ENCODE assay signal across 10 mouse cellular contexts in genomic region chr4:150239087-150239480, GRCm38 (mm10). TPM values are rescaled to one million over a fixed set of nuclear protein-coding genes. Genes with fewer than 3 reads are reported as not detected.
DNase-seq lines count a peak whose midpoint lies in the region; ATAC-seq and TF ChIP-seq lines count a peak whose summit lies in the region.
"Had no signal": no experiment of that assay in that cellular context is flagged by ENCODE, and none has a peak within 500 bp of the region (broad histone marks: within the 10 kb centered on the region; RNA-seq: fewer than 3 reads in every experiment).

No protein-coding gene starts in this region.

- H3K4me1 ChIP-seq in bone marrow macrophage, adult 2 months (ENCODE audit: control insufficient read depth, insufficient read depth, low read length) = peaks cover 46% of the 10 kb centered on the region
- H3K4me1 ChIP-seq in hindbrain, embryonic 13.5 days (replicated peaks) = peaks cover 72% of the 10 kb centered on the region
- H3K4me1 ChIP-seq in midbrain, embryonic 13.5 days (replicated peaks) = peaks cover 50% of the 10 kb centered on the region

- WGBS in hindbrain, embryonic 13.5 days = 24% methylated on average over 5 of the region's 5 CpGs
- 34% methylated on average over 5 of the region's 5 CpGs for WGBS in midbrain, embryonic 13.5 days

- H3K4me2 ChIP-seq in hindbrain, embryonic 13.5 days = peak overlapping the region; percentile 83
- peak overlapping the region; percentile 93 for H3K4me2 ChIP-seq in midbrain, embryonic 13.5 days (replicated peaks)

- peak overlapping the region; percentile 70 for H3K27ac ChIP-seq in bone marrow macrophage, adult 2 months (ENCODE audit: insufficient read depth, low read depth, low read length)
- no peak overlapping the region for H3K27ac ChIP-seq in hindbrain, embryonic 13.5 days
- H3K27ac ChIP-seq in midbrain, embryonic 13.5 days = no peak overlapping the region

- TF ChIP-seq CTCF in bone marrow macrophage, adult 2 months (IDR thresholded peaks at IDR 0.05; ENCODE audit: low read depth, low read length) = no peak

- peaks cover 36% of the 10 kb centered on the region for H3K36me3 ChIP-seq in hindbrain, embryonic 13.5 days
- peaks cover 36% of the 10 kb centered on the region for H3K36me3 ChIP-seq in midbrain, embryonic 13.5 days

- peak overlapping the region; percentile 88 for H3K4me3 ChIP-seq in bone marrow macrophage, adult 2 months (ENCODE audit: insufficient read depth, low read length)
- peak overlapping the region; percentile 78 for H3K4me3 ChIP-seq in hindbrain, embryonic 13.5 days
- peak overlapping the region; percentile 85 for H3K4me3 ChIP-seq in midbrain, embryonic 13.5 days (replicated peaks)

- no peaks in the 10 kb centered on the region for H3K9me3 ChIP-seq in hindbrain, embryonic 13.5 days
- no peaks in the 10 kb centered on the region for H3K9me3 ChIP-seq in midbrain, embryonic 13.5 days

- H3K27me3 ChIP-seq in hindbrain, embryonic 13.5 days = no peaks in the 10 kb centered on the region
- no peaks in the 10 kb centered on the region for H3K27me3 ChIP-seq in midbrain, embryonic 13.5 days

- ATAC-seq in hindbrain, embryonic 13.5 days (ENCODE audit: low FRiP score) = no peak
- no peak for ATAC-seq in midbrain, embryonic 13.5 days

- DNase-seq in kidney, adult 11 months = peak; percentile 16
- DNase-seq in kidney, adult 8-10 months = no peak
- DNase-seq in lung, postnatal 14 days = no peak
- no peak for DNase-seq in gastrocnemius, postnatal 10 days
- no peak for DNase-seq in spleen, adult 12 weeks (ENCODE audit: low spot score)

- TF ChIP-seq POLR2A in bone marrow macrophage, adult 2 months (IDR thresholded peaks at IDR 0.05; ENCODE audit: borderline replicate concordance, low read depth, low read length) = no peak

- peak overlapping the region; percentile 88 for H3K9ac ChIP-seq in hindbrain, embryonic 13.5 days
- H3K9ac ChIP-seq in midbrain, embryonic 13.5 days (replicated peaks) = peak overlapping the region; percentile 90

RNA-seq across cellular contexts. Expression of gene Eno1, which starts 2.6 kb away (rescaled TPM):
- polyA plus RNA-seq in bone marrow macrophage, adult 2 months (2012; ENCODE audit: insufficient read depth, insufficient read length, missing spikeins) = 331 and 370 TPM in 2 replicates
- polyA plus RNA-seq in hindbrain, embryonic 13.5 days (2015; fragmentation: Nextera tagmentation; extraction: Ambion mirVana) = 1,025 and 1,119 TPM in 2 replicates
- polyA plus RNA-seq in midbrain, embryonic 13.5 days (2015; fragmentation: Nextera tagmentation; extraction: Ambion mirVana) = 945 and 955 TPM in 2 replicates
- total RNA-seq in gastrocnemius, postnatal 10 days (2021) = 100 to 1,000 TPM; 469 to 474 TPM

RNA-seq across cellular contexts. Expression of gene Car6, which starts 38.0 kb away (rescaled TPM):
- not detected in 2 replicates for polyA plus RNA-seq in bone marrow macrophage, adult 2 months (2012; ENCODE audit: insufficient read depth, insufficient read length, missing spikeins)
- not detected in 2 replicates for polyA plus RNA-seq in hindbrain, embryonic 13.5 days (2015; fragmentation: Nextera tagmentation; extraction: Ambion mirVana)
- polyA plus RNA-seq in midbrain, embryonic 13.5 days (2015; fragmentation: Nextera tagmentation; extraction: Ambion mirVana) = not detected in 2 replicates
- not detected for total RNA-seq in gastrocnemius, postnatal 10 days (2021)
- total RNA-seq: hematopoietic stem cell, adult 5-6 weeks had no signal
- polyA plus RNA-seq: urinary bladder, adult 2 months had no signal

RNA-seq across cellular contexts. Expression of gene Rere, which starts 42.4 kb away (rescaled TPM):
- polyA plus RNA-seq in bone marrow macrophage, adult 2 months (2012; ENCODE audit: insufficient read depth, insufficient read length, missing spikeins) = 77.7 and 90.2 TPM in 2 replicates
- 36.2 and 39.0 TPM in 2 replicates for polyA plus RNA-seq in hindbrain, embryonic 13.5 days (2015; fragmentation: Nextera tagmentation; extraction: Ambion mirVana)
- 42.4 and 43.6 TPM in 2 replicates for polyA plus RNA-seq in midbrain, embryonic 13.5 days (2015; fragmentation: Nextera tagmentation; extraction: Ambion mirVana)
- total RNA-seq in gastrocnemius, postnatal 10 days (2021) = 10 to 100 TPM; 53.8 to 56.9 TPM
